Mouse (Mus musculus) embryonic facial prominence, embryonic 14.5 days (tissue): ENCODE results near the gene Sdk1. TPM values are rescaled to one million over a fixed set of nuclear protein-coding genes. Genes with fewer than 3 reads are reported as not detected.

Source experiments
- ATAC-seq: fragments of 200-750 bp; cut with Nextera tagmentation; 2 replicates; pipeline ENCODE4 v1.8.0; 2017; ENCODE audit warnings: low read depth, moderate number of reproducible peaks, moderate TSS enrichment
- DNase-seq: peaks from one replicate; pipeline ENCODE4 v3.0.0-alpha.2; 2015; ENCODE audit warnings: low spot score
- H3K27ac ChIP-seq: fragments of 300-500 bp; sonication (generic); replicated peaks from 2 replicates; pipeline ENCODE4 v1.5.1; 2014; ENCODE audit warnings: low read depth, mild to moderate bottlenecking, low read length, moderate library complexity
- H3K27me3 ChIP-seq: fragments of 300-500 bp; sonication (generic); replicated peaks from 2 replicates; pipeline ENCODE4 v1.6.1; 2014; ENCODE audit warnings: low read length; ENCODE audit not compliant: control insufficient read depth, insufficient read depth
- H3K36me3 ChIP-seq: fragments of 300-500 bp; sonication (generic); 2 replicates; pipeline ENCODE4 v1.6.1; 2014; ENCODE audit warnings: low read length, mixed read lengths; ENCODE audit not compliant: control insufficient read depth, insufficient read depth
- H3K4me1 ChIP-seq: fragments of 300-500 bp; sonication (generic); 2 replicates; pipeline ENCODE4 v1.6.1; 2014; ENCODE audit warnings: antibody characterized with exemption, low read length; ENCODE audit not compliant: control insufficient read depth, insufficient read depth
- H3K4me2 ChIP-seq: fragments of 300-500 bp; sonication (generic); 2 replicates; pipeline ENCODE4 v1.6.1; 2014; ENCODE audit warnings: low read depth, mild to moderate bottlenecking, low read length, moderate library complexity, mixed read lengths
- H3K4me3 ChIP-seq: fragments of 300-500 bp; sonication (generic); 2 replicates; pipeline ENCODE4 v1.5.1; 2014; ENCODE audit warnings: low read depth, mild to moderate bottlenecking, low read length
- H3K9ac ChIP-seq: fragments of 300-500 bp; sonication (generic); 2 replicates; pipeline ENCODE4 v1.6.1; 2014; ENCODE audit warnings: low read depth, mild to moderate bottlenecking, low read length, moderate library complexity, mixed read lengths
- H3K9me3 ChIP-seq: fragments of 300-500 bp; sonication (generic); 2 replicates; pipeline ENCODE4 v1.6.1; 2016; ENCODE audit warnings: low read length; ENCODE audit not compliant: control insufficient read depth
- WGBS: fragments of 180-500 bp; shearing (Covaris S2); extraction: QIAGEN DNeasy Blood & Tissue Kit; methylation state at CpG from one replicate; pipeline ENCODE4 v1.1.7; 2014; 5-methylcytosine and 5-hydroxymethylcytosine counted together
- polyA plus RNA-seq: library from polyadenylated mRNA; unstranded; fragments of >200 nt; fragmentation: Nextera tagmentation; extraction: Ambion mirVana; gene quantifications from 2 replicates; pipeline ENCODE4 v1.2.1, GENCODE M21; 2014

Sdk1 gene
- polyA plus RNA-seq, 1 experiment from 2014 or later, result 2.7 TPM

DNA sequence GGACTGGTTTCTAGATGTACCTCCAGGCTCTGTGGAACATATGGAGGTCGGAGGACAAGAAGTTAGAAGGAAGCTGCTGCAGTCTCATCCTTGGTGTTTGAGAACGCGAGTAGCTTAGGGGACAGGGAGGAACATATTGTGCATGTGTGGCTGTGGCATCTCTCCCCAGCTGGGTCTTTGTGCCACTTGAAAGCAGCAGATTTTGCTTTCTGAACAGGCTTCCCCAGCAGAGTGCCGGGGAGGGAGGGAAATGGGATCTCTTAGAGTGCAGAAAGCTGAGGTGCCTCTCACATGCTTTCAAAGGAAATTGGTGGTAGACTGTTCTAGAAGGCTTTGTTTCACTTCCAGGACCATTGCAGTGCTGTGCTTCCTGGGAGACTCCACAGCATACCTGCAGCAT, 820.5 kb downstream of the Sdk1 start:
- ATAC-seq (no peak), DNase-seq (no peak)
- Histone ChIP-seq H3K27me3 (no peaks in the 10 kb centered on the region), H3K4me1 (no peaks in the 10 kb centered on the region), H3K9me3 (0 out of 2 replicates have a peak, but pooled peaks cover 3% of the 10 kb centered on the region), H3K4me2 (no peak overlapping the region), H3K4me3 (no peak overlapping the region), H3K9ac (no peak overlapping the region), H3K27ac (no peak overlapping the region), H3K36me3 (no peaks in the 10 kb centered on the region)
- WGBS, result 75% methylated on average over 4 of the region's 4 CpGs

DNA sequence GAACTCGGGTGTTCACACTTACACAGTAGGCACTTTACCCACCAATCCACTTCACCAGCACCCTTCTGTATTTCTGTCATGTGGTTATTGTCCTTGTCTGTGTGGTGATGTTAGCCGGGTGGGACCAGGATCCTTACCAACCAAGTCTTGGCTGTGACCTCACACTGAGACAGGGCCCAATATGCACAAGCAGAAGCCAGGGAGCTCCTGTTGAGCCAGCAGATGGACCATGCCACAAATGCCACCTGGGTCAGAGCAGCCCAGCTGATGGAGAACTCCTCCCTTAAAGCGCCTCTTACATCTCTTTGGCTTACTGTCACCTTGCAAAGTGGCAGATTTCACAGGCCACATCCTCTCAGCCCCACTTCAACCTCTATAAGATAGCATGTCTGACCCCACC, 830.0 kb downstream of the Sdk1 start:
- WGBS, result 89% methylated on average over 3 of the region's 3 CpGs
- no peak overlapping the region for H3K27ac ChIP-seq
- H3K36me3 ChIP-seq, result no peaks in the 10 kb centered on the region
- ATAC-seq, result no peak
- H3K9me3 ChIP-seq, result no peaks in the 10 kb centered on the region
- no peak overlapping the region for H3K9ac ChIP-seq
- H3K4me2 ChIP-seq, result no peak overlapping the region
- H3K27me3 ChIP-seq, result no peaks in the 10 kb centered on the region
- H3K4me3 ChIP-seq, result no peak overlapping the region
- DNase-seq, result no peak
- H3K4me1 ChIP-seq, result 0 out of 2 replicates have a peak, but pooled peaks cover 6% of the 10 kb centered on the region

DNA sequence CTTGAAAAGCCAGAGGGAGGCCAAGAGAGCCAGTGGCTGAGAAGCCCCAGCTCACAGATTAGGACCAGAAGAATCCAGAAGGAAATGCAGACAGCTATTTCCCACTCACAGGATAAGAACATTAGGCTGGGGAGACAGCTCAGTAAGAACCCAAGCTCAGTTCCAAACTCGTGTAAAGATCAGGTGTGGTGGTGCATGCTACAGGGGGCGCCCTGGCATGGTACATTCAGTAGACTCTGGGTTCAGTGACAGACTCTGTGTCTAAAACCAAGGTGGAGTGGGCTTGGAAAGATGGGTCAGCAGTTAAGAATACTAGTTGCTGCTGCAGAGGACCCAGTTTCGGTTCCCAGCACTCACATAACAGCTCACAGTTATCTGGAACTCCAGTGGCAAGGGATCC, 832.6 kb downstream of the Sdk1 start:
- Histone ChIP-seq H3K36me3 (no peaks in the 10 kb centered on the region), H3K9ac (no peak overlapping the region), H3K27me3 (no peaks in the 10 kb centered on the region), H3K4me1 (0 out of 2 replicates have a peak, but pooled peaks cover 6% of the 10 kb centered on the region), H3K4me3 (no peak overlapping the region), H3K9me3 (no peaks in the 10 kb centered on the region), H3K27ac (no peak overlapping the region), H3K4me2 (no peak overlapping the region)
- DNase-seq (no peak), ATAC-seq (no peak)
- 92% methylated on average over 3 of the region's 3 CpGs for WGBS

DNA sequence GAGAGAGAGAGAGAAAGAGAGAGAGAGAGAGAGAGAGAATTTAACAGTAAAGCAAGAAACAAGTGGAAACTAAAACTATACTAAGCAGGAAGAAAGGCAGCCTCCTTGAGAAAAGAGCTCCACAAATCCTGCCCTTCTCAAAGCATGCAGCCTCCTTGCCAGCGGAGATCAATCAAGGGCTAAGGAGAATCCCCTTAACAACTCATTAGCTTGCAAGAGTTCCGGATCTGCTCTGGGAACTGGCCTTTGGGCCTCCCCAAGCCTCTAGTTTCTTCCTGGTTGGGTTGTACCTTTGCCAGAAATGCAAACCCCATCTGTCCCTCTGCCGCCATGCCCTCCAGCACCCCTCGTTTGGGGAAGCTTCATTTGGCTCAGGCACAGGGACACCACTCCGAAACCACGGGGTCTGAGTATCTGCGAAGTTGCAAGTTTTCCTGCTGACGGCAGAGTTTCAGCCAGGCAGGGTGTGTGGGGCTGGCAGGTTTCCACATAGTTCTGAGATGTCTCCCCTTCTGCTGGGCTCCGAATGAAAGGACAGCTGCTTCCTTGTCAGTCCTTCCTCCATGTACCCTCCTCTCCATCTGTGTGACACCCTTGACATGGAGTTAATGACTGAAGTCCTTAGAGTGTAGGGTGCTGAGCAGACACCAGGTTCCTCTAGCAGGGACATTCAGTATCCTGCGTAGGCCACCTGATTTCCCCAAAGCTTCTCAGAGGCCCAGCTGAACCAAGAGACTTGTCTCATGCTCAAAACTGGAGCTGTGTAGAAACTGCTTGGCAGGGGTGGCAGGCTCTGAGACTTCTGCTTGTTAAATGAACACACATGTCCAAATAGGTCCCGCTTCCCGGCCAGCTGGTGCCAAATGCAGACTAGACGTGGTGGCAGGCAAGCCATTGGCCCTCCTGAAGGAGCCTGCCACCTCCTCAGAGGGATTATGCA, 833.5 kb downstream of the Sdk1 start:
- WGBS, result 39% methylated on average over 13 of the region's 13 CpGs
- DNase-seq (peak; percentile 80), ATAC-seq (peak; percentile 63)
- Histone ChIP-seq H3K4me2 (0 out of 2 replicates have a peak overlapping the region, but pooled peaks have one; percentile 15), H3K9me3 (no peaks in the 10 kb centered on the region), H3K36me3 (no peaks in the 10 kb centered on the region), H3K27me3 (no peaks in the 10 kb centered on the region), H3K4me3 (no peak overlapping the region), H3K27ac (peak overlapping the region; percentile 67), H3K4me1 (0 out of 2 replicates have a peak, but pooled peaks cover 6% of the 10 kb centered on the region), H3K9ac (0 out of 2 replicates have a peak overlapping the region, but pooled peaks have one; percentile 19)

DNA sequence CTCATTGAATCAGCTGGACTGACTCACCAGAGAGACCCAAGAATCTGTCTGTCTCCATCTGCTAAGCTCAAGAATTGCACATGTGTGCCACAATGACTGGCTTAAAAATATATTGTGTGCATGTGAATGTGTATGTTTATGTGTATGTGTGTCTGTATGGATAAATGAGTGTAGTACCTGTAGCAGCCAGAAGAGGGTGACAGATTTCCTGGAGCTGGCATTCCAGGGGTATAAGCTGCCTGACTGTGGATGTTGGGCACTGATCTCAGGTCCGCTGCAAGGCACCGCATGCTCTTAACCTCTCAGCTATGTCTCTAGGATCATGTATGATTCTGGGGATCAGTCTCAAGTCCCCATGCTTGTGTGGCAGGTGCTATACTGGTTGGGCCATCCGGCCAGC, 839.4 kb downstream of the Sdk1 start:
- 93% methylated on average over 3 of the region's 3 CpGs for WGBS
- DNase-seq, result no peak
- Histone ChIP-seq H3K4me2 (no peak overlapping the region), H3K4me1 (no peaks in the 10 kb centered on the region), H3K9ac (no peak overlapping the region), H3K27me3 (no peaks in the 10 kb centered on the region), H3K27ac (no peak overlapping the region), H3K4me3 (no peak overlapping the region), H3K9me3 (no peaks in the 10 kb centered on the region), H3K36me3 (no peaks in the 10 kb centered on the region)
- ATAC-seq, result no peak

DNA sequence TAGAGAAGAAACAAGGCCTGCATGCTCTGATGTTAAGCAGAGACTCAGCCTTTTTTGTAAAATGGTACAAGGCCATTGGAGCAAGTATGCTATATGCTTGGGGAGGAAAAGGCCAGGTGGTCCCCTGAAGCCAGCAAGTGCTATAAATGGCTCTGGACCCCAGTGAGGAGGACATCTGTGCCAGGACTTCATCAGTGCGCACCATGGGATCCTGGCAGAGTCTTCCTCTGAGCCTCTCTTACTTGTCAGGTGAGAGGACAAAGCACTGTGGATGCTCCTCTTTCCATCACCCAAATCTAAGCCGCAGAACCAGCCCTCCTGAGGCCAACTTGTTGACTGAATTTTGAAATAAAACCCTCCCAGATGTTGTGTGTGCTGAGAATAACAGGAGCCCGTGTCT, 839.8 kb downstream of the Sdk1 start:
- 88% methylated on average over 3 of the region's 3 CpGs for WGBS
- H3K27me3 ChIP-seq, result no peaks in the 10 kb centered on the region
- no peak overlapping the region for H3K27ac ChIP-seq
- H3K4me1 ChIP-seq, result no peaks in the 10 kb centered on the region
- H3K36me3 ChIP-seq, result no peaks in the 10 kb centered on the region
- H3K4me3 ChIP-seq, result no peak overlapping the region
- no peak overlapping the region for H3K9ac ChIP-seq
- DNase-seq (no peak), ATAC-seq (no peak)
- H3K9me3 ChIP-seq, result no peaks in the 10 kb centered on the region
- H3K4me2 ChIP-seq, result no peak overlapping the region

DNA sequence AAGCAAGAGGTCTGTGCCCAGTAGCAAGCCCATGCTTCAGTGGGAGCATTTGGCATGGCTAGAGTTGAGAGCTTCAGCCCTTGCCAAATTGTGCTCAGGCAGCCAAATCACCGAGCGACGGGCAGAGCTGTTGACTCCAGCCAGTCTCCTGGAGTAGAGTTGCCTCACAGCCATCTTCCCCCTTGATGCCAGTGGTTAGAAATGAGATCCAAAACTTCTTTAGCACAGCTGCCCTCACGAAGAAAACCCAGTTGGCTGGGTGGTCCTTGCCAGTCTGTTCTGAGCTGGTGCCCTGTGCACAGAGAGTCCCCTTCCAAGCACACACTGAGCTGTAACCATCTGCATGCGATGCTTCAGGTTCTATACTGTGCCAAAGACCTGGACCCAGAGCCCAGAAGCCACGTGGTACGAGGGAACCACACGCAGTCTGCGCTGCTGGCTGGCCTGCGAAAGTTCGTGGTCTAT, 855.1 kb downstream of the Sdk1 start:
- WGBS, result 78% methylated on average over 11 of the region's 11 CpGs
- H3K9ac ChIP-seq, result no peak overlapping the region
- H3K36me3 ChIP-seq, result no peaks in the 10 kb centered on the region
- no peak overlapping the region for H3K4me3 ChIP-seq
- H3K4me2 ChIP-seq, result no peak overlapping the region
- no peak for ATAC-seq
- H3K27me3 ChIP-seq, result no peaks in the 10 kb centered on the region
- H3K27ac ChIP-seq, result no peak overlapping the region
- DNase-seq, result no peak
- H3K9me3 ChIP-seq, result no peaks in the 10 kb centered on the region
- no peaks in the 10 kb centered on the region for H3K4me1 ChIP-seq

DNA sequence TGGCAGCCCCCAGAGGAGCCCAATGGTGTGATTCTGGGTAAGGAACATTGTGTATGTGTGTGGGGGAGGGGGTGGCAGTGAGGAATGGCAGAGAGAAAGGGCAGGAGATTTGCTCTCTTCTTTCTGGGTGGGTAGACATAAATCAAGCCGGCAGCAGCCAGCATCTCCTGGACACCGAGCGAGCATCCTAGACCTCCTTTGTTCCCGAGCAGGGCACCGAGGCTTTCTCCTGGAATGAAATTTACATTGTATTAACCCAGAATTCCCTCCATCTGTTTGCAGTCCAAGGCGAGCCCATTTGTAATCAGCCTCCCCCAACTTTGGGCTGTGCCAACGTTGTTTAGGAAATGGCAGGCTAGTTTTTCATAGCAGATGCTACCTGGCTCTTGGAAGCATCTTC, 858.9 kb downstream of the Sdk1 start:
- ATAC-seq, result no peak
- H3K9ac ChIP-seq, result no peak overlapping the region
- WGBS, result 77% methylated on average over 7 of the region's 7 CpGs

More for the DNA sequence above, 858.9 kb downstream of the Sdk1 start:
- no peak overlapping the region for H3K27ac ChIP-seq
- no peaks in the 10 kb centered on the region for H3K27me3 ChIP-seq
- no peaks in the 10 kb centered on the region for H3K36me3 ChIP-seq
- H3K4me3 ChIP-seq, result no peak overlapping the region
- H3K4me1 ChIP-seq, result no peaks in the 10 kb centered on the region
- H3K9me3 ChIP-seq, result no peaks in the 10 kb centered on the region
- H3K4me2 ChIP-seq, result no peak overlapping the region
- DNase-seq, result no peak
